Mouse (Mus musculus): ENCODE data around the gene Fam131c. TPM values are rescaled to one million over a fixed set of nuclear protein-coding genes. Genes with fewer than 3 reads are reported as not detected.

Fam131c gene
- total RNA-seq, 2 experiments from 2014 or later, result 3.1 TPM

DNA sequence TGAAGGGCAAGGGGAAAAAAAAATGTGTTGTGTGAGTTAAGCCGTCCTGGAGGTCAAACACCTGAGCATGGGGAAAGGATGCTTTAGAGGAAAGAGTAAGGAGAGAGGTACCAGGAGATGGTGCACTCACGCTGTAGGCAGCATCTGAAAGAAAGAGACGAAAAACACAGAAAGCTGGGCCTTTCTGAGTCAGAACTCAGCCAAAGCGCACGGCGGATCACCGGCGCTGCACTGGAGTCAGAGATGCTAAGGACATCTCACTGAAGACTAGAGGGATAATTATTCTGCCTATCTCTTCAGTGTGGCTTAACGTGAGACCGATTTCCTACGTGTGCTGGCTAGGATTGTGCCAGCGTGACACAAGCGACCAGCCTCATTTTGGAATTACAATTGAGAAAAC is 59.9 kb downstream of the Fam131c start:
- no peak for DNase-seq (ENCODE audit: low spot score in 2 of 2)
- intact Hi-C loops (cut with DNase I), result no loop called here

DNA sequence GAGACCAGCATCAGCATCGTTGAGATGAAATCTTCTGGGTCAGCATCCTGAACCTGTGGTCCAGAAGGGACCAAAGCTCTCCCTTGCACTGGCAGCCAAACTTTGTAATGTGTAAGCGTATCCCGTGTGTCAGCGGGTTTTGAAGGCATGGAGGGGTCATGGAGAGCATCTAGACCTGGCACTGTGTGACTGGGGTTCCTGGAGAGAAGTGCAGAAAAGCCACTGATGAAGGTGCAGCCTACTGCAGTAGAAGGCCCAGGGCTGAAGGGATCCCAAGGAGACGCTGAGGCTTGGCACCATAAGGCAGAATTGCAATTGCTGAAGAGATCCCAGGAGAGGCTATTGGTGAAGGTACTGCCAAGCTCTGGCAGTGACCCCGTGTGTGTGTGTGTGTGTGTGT is 61.4 kb downstream of the Fam131c start:
- intact Hi-C loops (cut with DNase I), result no loop called here
- no peak for DNase-seq (ENCODE audit: low spot score in 2 of 2)

- no peak for DNase-seq (ENCODE audit: low spot score in 2 of 2)
- intact Hi-C loops (cut with DNase I), result loop anchor here (2.0 kb wide), 2 partner anchors 25 to 131 kb away; no protein-coding TSS in a partner anchor
These were observed 61.8 kb downstream of the Fam131c start for GRCm38 (mm10) chr4:141429847-141430246.

- intact Hi-C loops (cut with DNase I), result loop anchor here (2.0 kb wide), 2 partner anchors 26 to 130 kb away; no protein-coding TSS in a partner anchor
- peak in 1 of 2 experiments; percentile 53 for DNase-seq (ENCODE audit: low spot score in 2 of 2)
These were observed 63.0 kb downstream of the Fam131c start for GRCm38 (mm10) chr4:141430997-141431396.

GRCm38 (mm10) chr4:141432666-141433065 is 64.6 kb downstream of the Fam131c start:
- intact Hi-C loops (cut with DNase I), result no loop called here
- DNase-seq (ENCODE audit: low spot score in 2 of 2), result no peak

GRCm38 (mm10) chr4:141433191-141433590 is 65.2 kb downstream of the Fam131c start:
- no peak for DNase-seq (ENCODE audit: low spot score in 2 of 2)

More at GRCm38 (mm10) chr4:141433191-141433590, 65.2 kb downstream of the Fam131c start:
- intact Hi-C loops (cut with DNase I), result no loop called here

Small RNAs within 50 kb of the gene (microRNA-seq; reads per million reads assigned to microRNA genes)
- gene Gm25690, result not detected

Other genes with a start within 250 kb of the Fam131c start
- 10 to 100 TPM; 48.2 to 48.8 TPM for gene Szrd1, start 228.4 kb upstream of the Fam131c start, total RNA-seq (2021)
- gene Fbxo42, start 220.3 kb upstream of the Fam131c start, total RNA-seq (2021), result 10 to 100 TPM; 30.5 to 31.6 TPM
- gene Rsg1, start 154.3 kb upstream of the Fam131c start, total RNA-seq (2021), result 1 to 10 TPM; 3.2 to 3.3 TPM
- 10 to 100 TPM; 14.6 to 15.3 TPM for gene Arhgef19, start 128.7 kb upstream of the Fam131c start, total RNA-seq (2021)
- 1 to 10 TPM; 1.4 to 1.5 TPM for gene Epha2, start 67.0 kb upstream of the Fam131c start, total RNA-seq (2021)
- gene Clcnka, start 30.5 kb downstream of the Fam131c start, total RNA-seq (2021), result not detected
- under 1 TPM in 1 of 2 experiments, not detected in 1; 0.84 TPM for gene Clcnkb, start 47.8 kb downstream of the Fam131c start, total RNA-seq (2021)
- under 1 TPM; 0.18 to 0.47 TPM for gene Hspb7, start 52.6 kb downstream of the Fam131c start, total RNA-seq (2021)
- gene Srarp, start 67.9 kb downstream of the Fam131c start, total RNA-seq (2021), result 1 to 10 TPM; 4.2 to 5.2 TPM
- gene Zbtb17, start 76.4 kb downstream of the Fam131c start, total RNA-seq (2021), result 10 to 100 TPM; 41.1 to 42.4 TPM
- gene Spen, start 170.4 kb downstream of the Fam131c start, total RNA-seq (2021), result 10 to 100 TPM; 50.8 to 72.8 TPM
- gene Fblim1, start 237.9 kb downstream of the Fam131c start, total RNA-seq (2021), result 1 to 10 TPM in 1 of 2 experiments, under 1 TPM in 1; 0.68 to 1.2 TPM